In the genomic region with DNA sequence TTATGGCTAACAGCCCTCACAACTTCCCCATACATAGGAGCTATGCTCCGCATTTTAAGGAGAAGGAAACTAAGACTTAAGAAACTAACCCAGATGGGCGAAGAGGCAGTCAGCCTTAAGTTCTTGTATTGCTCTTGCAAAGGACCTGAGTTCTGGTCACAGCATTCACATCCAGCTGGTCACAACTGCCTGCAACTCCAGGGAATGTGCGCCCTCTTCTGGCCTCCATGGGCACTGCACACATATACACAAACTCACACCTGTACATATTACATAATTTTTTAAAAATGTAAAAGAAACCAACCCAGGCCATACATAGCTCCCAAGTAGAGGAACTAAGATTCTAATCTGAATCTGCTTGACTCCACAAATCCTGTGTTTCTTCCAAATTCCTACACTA, we compare ENCODE assay signal across 9 mouse cellular contexts. TPM values are rescaled to one million over a fixed set of nuclear protein-coding genes. Genes with fewer than 3 reads are reported as not detected.
DNase-seq lines count a peak whose midpoint lies in the region; ATAC-seq lines count a peak whose summit lies in the region.
"Had no signal": no experiment of that assay in that cellular context is flagged by ENCODE, and none has a peak within 500 bp of the region (broad histone marks: within the 10 kb centered on the region; RNA-seq: fewer than 3 reads in every experiment).

No protein-coding gene starts in this region.

- no peak overlapping the region for H3K4me3 ChIP-seq in hindbrain, embryonic 10.5 days
- no peak overlapping the region for H3K4me3 ChIP-seq in hindbrain, embryonic 16.5 days (ENCODE audit: low read length)
- H3K4me3 ChIP-seq: embryonic facial prominence, embryonic 12.5 days had no signal

- H3K4me2 ChIP-seq in hindbrain, embryonic 16.5 days (ENCODE audit: low read length), result no peak overlapping the region
- H3K4me2 ChIP-seq: embryonic facial prominence, embryonic 12.5 days had no signal

- no peak overlapping the region for H3K9ac ChIP-seq in hindbrain, embryonic 16.5 days (ENCODE audit: low read depth, low read length)
- H3K9ac ChIP-seq: embryonic facial prominence, embryonic 12.5 days had no signal

- H3K27me3 ChIP-seq in hindbrain, embryonic 10.5 days (ENCODE audit: insufficient read depth, poor library complexity, severe bottlenecking), result peaks cover 12% of the 10 kb centered on the region; the same call in 1 of the 2 replicates
- 0 out of 2 replicates have a peak, but pooled peaks cover 2% of the 10 kb centered on the region for H3K27me3 ChIP-seq in hindbrain, embryonic 16.5 days (replicated peaks; ENCODE audit: control insufficient read depth, insufficient read depth, low read length)

- no peaks in the 10 kb centered on the region for H3K36me3 ChIP-seq in hindbrain, embryonic 10.5 days
- no peaks in the 10 kb centered on the region for H3K36me3 ChIP-seq in hindbrain, embryonic 16.5 days (ENCODE audit: control insufficient read depth, insufficient read depth, low read length)
- H3K36me3 ChIP-seq: embryonic facial prominence, embryonic 12.5 days had no signal

- H3K4me1 ChIP-seq in hindbrain, embryonic 10.5 days (replicated peaks), result peaks cover 6% of the 10 kb centered on the region
- H3K4me1 ChIP-seq in hindbrain, embryonic 16.5 days (ENCODE audit: control insufficient read depth, insufficient read depth, low read depth, low read length), result no peaks in the 10 kb centered on the region
- H3K4me1 ChIP-seq: embryonic facial prominence, embryonic 12.5 days had no signal

- peak; percentile 18 for DNase-seq in hindbrain, embryonic 10.5 days (ENCODE audit: low spot score)
- DNase-seq in 3T3-L1 (ENCODE audit: low read depth, low spot score) (peak; percentile 47), MEL-GATA-1-ER (ENCODE audit: extremely low read depth, low read depth) (peak; percentile 26)
- DNase-seq in forelimb bud, embryonic 11.5 days (ENCODE audit: low read depth, low spot score), result peak; percentile 28
- DNase-seq in ovary, postnatal 14 days (ENCODE audit: low spot score), result no peak
- no peak for DNase-seq in kidney, postnatal 14 days
- DNase-seq in cerebellum, adult 11-12 months, result no peak

- H3K9me3 ChIP-seq in hindbrain, embryonic 10.5 days, result no peaks in the 10 kb centered on the region
- H3K9me3 ChIP-seq in hindbrain, embryonic 16.5 days (ENCODE audit: control insufficient read depth, low read length), result no peaks in the 10 kb centered on the region
- H3K9me3 ChIP-seq: embryonic facial prominence, embryonic 12.5 days had no signal

- no peak overlapping the region for H3K27ac ChIP-seq in hindbrain, embryonic 10.5 days
- no peak overlapping the region for H3K27ac ChIP-seq in hindbrain, embryonic 16.5 days (ENCODE audit: low read depth, low read length)
- H3K27ac ChIP-seq: embryonic facial prominence, embryonic 12.5 days had no signal

- 55% methylated on average over 3 of the region's 3 CpGs for WGBS in hindbrain, embryonic 10.5 days
- WGBS in hindbrain, embryonic 16.5 days, result 56% methylated on average over 3 of the region's 3 CpGs

- no peak for ATAC-seq in hindbrain, embryonic 16.5 days

RNA-seq across cellular contexts. Expression of a gene that starts 14.8 kb away (rescaled TPM):
- 32.3 and 40.2 TPM in 2 replicates for polyA plus RNA-seq in hindbrain, embryonic 10.5 days (2016; fragmentation: Nextera tagmentation; extraction: Ambion mirVana)
- polyA plus RNA-seq in hindbrain, embryonic 16.5 days (2015; fragmentation: Nextera tagmentation; extraction: Ambion mirVana), result 19.4 and 20.7 TPM in 2 replicates

RNA-seq across cellular contexts. Expression of a gene that starts 37.1 kb away (rescaled TPM):
- polyA plus RNA-seq in hindbrain, embryonic 10.5 days (2016; fragmentation: Nextera tagmentation; extraction: Ambion mirVana), result 11.3 and 15.9 TPM in 2 replicates
- 18.8 and 21.4 TPM in 2 replicates for polyA plus RNA-seq in hindbrain, embryonic 16.5 days (2015; fragmentation: Nextera tagmentation; extraction: Ambion mirVana)

Comparison
In these comparisons a context has a peak if more than half of its experiments do, and no peak if none do; other contexts are left out.
1. DNase-seq: peak in hindbrain, embryonic 10.5 days (single experiment), 3T3-L1 (single experiment), MEL-GATA-1-ER (single experiment) and forelimb bud, embryonic 11.5 days (single experiment); none in ovary, postnatal 14 days (single experiment), kidney, postnatal 14 days (single experiment) and cerebellum, adult 11-12 months (single experiment).